Mouse (Mus musculus) limb, embryonic 10.5 days (tissue): Measurements from ENCODE around the gene Lrch2. TPM values are rescaled to one million over a fixed set of nuclear protein-coding genes. Genes with fewer than 3 reads are reported as not detected.

ENCODE experiments used
- polyA plus RNA-seq: library from polyadenylated mRNA; unstranded; fragments of >200 nt; fragmentation: Nextera tagmentation; extraction: Ambion mirVana; gene quantifications from 2 replicates; pipeline ENCODE4 v1.2.1, GENCODE M21; 2016

Gene Lrch2
- polyA plus RNA-seq, 1 experiment from 2014 or later: 5.5 TPM

Other genes with a start within 250 kb of the Lrch2 start
- gene Il13ra2, start 124.9 kb downstream of the Lrch2 start, polyA plus RNA-seq: not detected in 2 replicates
- not detected in 2 replicates for gene Vmn1r239-ps, start 100.4 kb downstream of the Lrch2 start, polyA plus RNA-seq
- not detected in 2 replicates for gene Gm15128, start 211.9 kb upstream of the Lrch2 start, polyA plus RNA-seq